Mouse (Mus musculus): ENCODE measurements around the gene Aim2. TPM values are rescaled to one million over a fixed set of nuclear protein-coding genes. Genes with fewer than 3 reads are reported as not detected.

Gene Aim2
- total and polyA plus RNA-seq, 3 experiments, result 0.82 to 1.4 (median 1.1) TPM

- DNase-seq, result no peak
- Histone ChIP-seq H3K9ac (ENCODE audit: low read depth, low read length) (no peak overlapping the region), H3K27me3 (ENCODE audit: control insufficient read depth, insufficient read depth, low read length) (no peaks in the 10 kb centered on the region), H3K4me3 (no peak overlapping the region), H3K79me2 (replicated peaks; ENCODE audit: control insufficient read depth, insufficient read depth, low read length) (no peaks in the 10 kb centered on the region), H3K4me1 (ENCODE audit: control insufficient read depth, insufficient read depth, low read length) (no peaks in the 10 kb centered on the region), H3K27ac (no peak overlapping the region), H3K36me3 (ENCODE audit: control insufficient read depth, insufficient read depth, low read length) (no peaks in the 10 kb centered on the region)
- TF ChIP-seq CTCF (IDR thresholded peaks at IDR 0.05) (no peak), EP300 (IDR thresholded peaks at IDR 0.05; ENCODE audit: insufficient read depth, low read depth, low read length) (no peak), POLR2A (IDR thresholded peaks at IDR 0.05; ENCODE audit: insufficient read depth, low read depth, low read length) (no peak)
- WGBS, result 60% methylated on average over 6 of the region's 6 CpGs
- intact Hi-C loops (cut with DNase I), result loop anchor here (2.0 kb wide), 1 partner anchor 77 kb away; no protein-coding TSS in a partner anchor
Measured at GRCm38 (mm10) chr1:173322249-173322627, 28.4 kb upstream of the Aim2 start.

GRCm38 (mm10) chr1:173323839-173324585 lies 26.7 kb upstream of the Aim2 start:
- TF ChIP-seq POLR2A (IDR thresholded peaks at IDR 0.05; ENCODE audit: insufficient read depth, low read depth, low read length), result no peak
- peak; percentile 88 for TF ChIP-seq CTCF (IDR thresholded peaks at IDR 0.05)
- no peak for TF ChIP-seq EP300 (IDR thresholded peaks at IDR 0.05; ENCODE audit: insufficient read depth, low read depth, low read length)
- no peaks in the 10 kb centered on the region for H3K27me3 ChIP-seq (ENCODE audit: control insufficient read depth, insufficient read depth, low read length)
- H3K9ac ChIP-seq (ENCODE audit: low read depth, low read length), result no peak overlapping the region
- intact Hi-C loops (cut with DNase I), result loop anchor here (1.0 to 2.0 kb wide), 2 partner anchors 53 to 75 kb away; no protein-coding TSS in a partner anchor
- H3K36me3 ChIP-seq (ENCODE audit: control insufficient read depth, insufficient read depth, low read length), result no peaks in the 10 kb centered on the region
- no peaks in the 10 kb centered on the region for H3K79me2 ChIP-seq (replicated peaks; ENCODE audit: control insufficient read depth, insufficient read depth, low read length)
- DNase-seq, result no peak
- H3K4me1 ChIP-seq (ENCODE audit: control insufficient read depth, insufficient read depth, low read length), result no peaks in the 10 kb centered on the region
- no peak overlapping the region for H3K27ac ChIP-seq
- WGBS, result 23% methylated on average over 5 of the region's 5 CpGs
- H3K4me3 ChIP-seq, result no peak overlapping the region

GRCm38 (mm10) chr1:173324961-173325360 lies 25.7 kb upstream of the Aim2 start:
- no peaks in the 10 kb centered on the region for H3K4me1 ChIP-seq (ENCODE audit: control insufficient read depth, insufficient read depth, low read length)
- no peaks in the 10 kb centered on the region for H3K36me3 ChIP-seq (ENCODE audit: control insufficient read depth, insufficient read depth, low read length)
- intact Hi-C loops (cut with DNase I), result no loop called here
- TF ChIP-seq POLR2A (IDR thresholded peaks at IDR 0.05; ENCODE audit: insufficient read depth, low read depth, low read length), result no peak
- 54% methylated on average over 4 of the region's 4 CpGs for WGBS
- no peaks in the 10 kb centered on the region for H3K27me3 ChIP-seq (ENCODE audit: control insufficient read depth, insufficient read depth, low read length)
- H3K4me3 ChIP-seq, result no peak overlapping the region
- no peak overlapping the region for H3K9ac ChIP-seq (ENCODE audit: low read depth, low read length)
- DNase-seq, result no peak
- H3K27ac ChIP-seq, result no peak overlapping the region
- no peaks in the 10 kb centered on the region for H3K79me2 ChIP-seq (replicated peaks; ENCODE audit: control insufficient read depth, insufficient read depth, low read length)

- 97% methylated on average over 1 of the region's 1 CpGs for WGBS
- Histone ChIP-seq H3K4me1 (ENCODE audit: control insufficient read depth, insufficient read depth, low read length) (no peaks in the 10 kb centered on the region), H3K27me3 (ENCODE audit: control insufficient read depth, insufficient read depth, low read length) (no peaks in the 10 kb centered on the region), H3K9ac (ENCODE audit: low read depth, low read length) (no peak overlapping the region), H3K36me3 (ENCODE audit: control insufficient read depth, insufficient read depth, low read length) (no peaks in the 10 kb centered on the region), H3K4me3 (no peak overlapping the region), H3K79me2 (replicated peaks; ENCODE audit: control insufficient read depth, insufficient read depth, low read length) (no peaks in the 10 kb centered on the region), H3K27ac (no peak overlapping the region)
- intact Hi-C loops (cut with DNase I), result no loop called here
- DNase-seq, result no peak
- no peak for TF ChIP-seq CTCF (IDR thresholded peaks at IDR 0.05)
- no peak for TF ChIP-seq EP300 (IDR thresholded peaks at IDR 0.05; ENCODE audit: insufficient read depth, low read depth, low read length)
- TF ChIP-seq POLR2A (IDR thresholded peaks at IDR 0.05; ENCODE audit: insufficient read depth, low read depth, low read length), result no peak
Measured at GRCm38 (mm10) chr1:173325395-173325794, 25.3 kb upstream of the Aim2 start.

- no peak overlapping the region for H3K4me3 ChIP-seq
- H3K36me3 ChIP-seq (ENCODE audit: control insufficient read depth, insufficient read depth, low read length), result no peaks in the 10 kb centered on the region
- H3K27me3 ChIP-seq (ENCODE audit: control insufficient read depth, insufficient read depth, low read length), result no peaks in the 10 kb centered on the region
- no peak for DNase-seq
- WGBS, result 49% methylated on average over 1 of the region's 1 CpGs
- no peak overlapping the region for H3K27ac ChIP-seq
- no peak overlapping the region for H3K9ac ChIP-seq (ENCODE audit: low read depth, low read length)
- intact Hi-C loops (cut with DNase I), result no loop called here
- TF ChIP-seq POLR2A (IDR thresholded peaks at IDR 0.05; ENCODE audit: insufficient read depth, low read depth, low read length), result no peak
- no peak for TF ChIP-seq CTCF (IDR thresholded peaks at IDR 0.05)
- TF ChIP-seq EP300 (IDR thresholded peaks at IDR 0.05; ENCODE audit: insufficient read depth, low read depth, low read length), result no peak
- H3K79me2 ChIP-seq (replicated peaks; ENCODE audit: control insufficient read depth, insufficient read depth, low read length), result no peaks in the 10 kb centered on the region
- no peaks in the 10 kb centered on the region for H3K4me1 ChIP-seq (ENCODE audit: control insufficient read depth, insufficient read depth, low read length)
Measured at GRCm38 (mm10) chr1:173326552-173326951, 24.1 kb upstream of the Aim2 start.

- WGBS, result 81% methylated on average over 8 of the region's 8 CpGs
- no peak overlapping the region for H3K9ac ChIP-seq (ENCODE audit: low read depth, low read length)
- no peaks in the 10 kb centered on the region for H3K79me2 ChIP-seq (replicated peaks; ENCODE audit: control insufficient read depth, insufficient read depth, low read length)
- intact Hi-C loops (cut with DNase I), result no loop called here
- no peak for TF ChIP-seq EP300 (IDR thresholded peaks at IDR 0.05; ENCODE audit: insufficient read depth, low read depth, low read length)
- no peak for TF ChIP-seq CTCF (IDR thresholded peaks at IDR 0.05)
- no peak for TF ChIP-seq POLR2A (IDR thresholded peaks at IDR 0.05; ENCODE audit: insufficient read depth, low read depth, low read length)
- no peaks in the 10 kb centered on the region for H3K27me3 ChIP-seq (ENCODE audit: control insufficient read depth, insufficient read depth, low read length)
- H3K27ac ChIP-seq, result no peak overlapping the region
- no peaks in the 10 kb centered on the region for H3K4me1 ChIP-seq (ENCODE audit: control insufficient read depth, insufficient read depth, low read length)
- H3K4me3 ChIP-seq, result no peak overlapping the region
- H3K36me3 ChIP-seq (ENCODE audit: control insufficient read depth, insufficient read depth, low read length), result no peaks in the 10 kb centered on the region
- DNase-seq, result no peak
Measured at GRCm38 (mm10) chr1:173328446-173328845, 22.2 kb upstream of the Aim2 start.

Data from heart, adult 2 months (tissue).